Mouse (Mus musculus) cerebellum, adult 2 months (tissue): Measurements from ENCODE around the gene Prdm5. TPM values are rescaled to one million over a fixed set of nuclear protein-coding genes. Genes with fewer than 3 reads are reported as not detected.

Experiments used
- DNase-seq, 2 experiments: peaks; one replicate each; pipeline ENCODE4 v3.0.0; 2021
- H3K27ac ChIP-seq: fragments of 200-500 bp; 2 replicates; pipeline ENCODE4 v1.5.1; 2012; ENCODE audit warnings: low read length, control low read depth, inconsistent platforms; ENCODE audit not compliant: insufficient read depth
- H3K27me3 ChIP-seq: fragments of 200-500 bp; 2 replicates; pipeline ENCODE4 v1.6.1; 2012; ENCODE audit warnings: inconsistent platforms, mild to moderate bottlenecking, low read length, moderate library complexity; ENCODE audit not compliant: control insufficient read depth, insufficient read depth
- H3K4me1 ChIP-seq: fragments of 200-500 bp; 2 replicates; pipeline ENCODE4 v1.6.1; 2011; ENCODE audit warnings: low read length; ENCODE audit not compliant: control insufficient read depth, insufficient read depth
- H3K4me3 ChIP-seq: fragments of 200-500 bp; replicated peaks from 2 replicates; pipeline ENCODE3; 2011; ENCODE audit warnings: mild to moderate bottlenecking, low read depth, low read length, control low read depth; ENCODE audit not compliant: insufficient read depth
- CTCF ChIP-seq: fragments of 200-500 bp; IDR thresholded peaks from 2 replicates; pipeline ENCODE4 v1.5.1; 2011; ENCODE audit warnings: low read depth, mild to moderate bottlenecking, control low read depth, low read length, moderate library complexity, borderline replicate concordance; ENCODE audit not compliant: insufficient read depth
- POLR2A ChIP-seq: fragments of 200-500 bp; IDR thresholded peaks from 2 replicates; pipeline ENCODE4 v1.6.1; 2011; ENCODE audit warnings: low read length, control low read depth, borderline replicate concordance; ENCODE audit not compliant: insufficient read depth
- WGBS: fragments of 180-500 bp; shearing (Covaris S2); methylation state at CpG from one replicate; pipeline ENCODE4 v1.1.7; 2018; 5-methylcytosine and 5-hydroxymethylcytosine counted together
- polyA plus RNA-seq: library from polyadenylated mRNA; depleted of rRNA; stranded (reverse); fragments of >200 nt; gene quantifications from 2 replicates; pipeline ENCODE4 v1.2.3, GENCODE M21; 2012

The Prdm5 gene
- polyA plus RNA-seq, 1 experiment, result 5.1 TPM

GRCm38 (mm10) chr6:65765057-65765456 is 13.7 kb upstream of the Prdm5 start:
- no peaks in the 10 kb centered on the region for H3K27me3 ChIP-seq
- 11% methylated on average over 8 of the region's 8 CpGs for WGBS
- H3K27ac ChIP-seq, result no peak overlapping the region
- H3K4me3 ChIP-seq, result no peak overlapping the region
- TF ChIP-seq CTCF (no peak), POLR2A (no peak)
- no peak for DNase-seq
- no peaks in the 10 kb centered on the region for H3K4me1 ChIP-seq

GRCm38 (mm10) chr6:65765752-65766397 is 12.9 kb upstream of the Prdm5 start:
- no peaks in the 10 kb centered on the region for H3K27me3 ChIP-seq
- 91% methylated on average over 13 of the region's 13 CpGs for WGBS
- DNase-seq, result no peak

GRCm38 (mm10) chr6:65767911-65768310 is 10.9 kb upstream of the Prdm5 start:
- Histone ChIP-seq H3K4me3 (no peak overlapping the region), H3K4me1 (no peaks in the 10 kb centered on the region), H3K27me3 (no peaks in the 10 kb centered on the region), H3K27ac (no peak overlapping the region)
- TF ChIP-seq POLR2A, result no peak
- TF ChIP-seq CTCF, result no peak
- 91% methylated on average over 5 of the region's 5 CpGs for WGBS
- no peak for DNase-seq

More at GRCm38 (mm10) chr6:65765752-65766397, 12.9 kb upstream of the Prdm5 start:
- Histone ChIP-seq H3K4me1 (no peaks in the 10 kb centered on the region), H3K4me3 (no peak overlapping the region), H3K27ac (no peak overlapping the region)
- no peak for TF ChIP-seq CTCF
- TF ChIP-seq POLR2A, result no peak

- no peak for TF ChIP-seq POLR2A
- no peak for TF ChIP-seq CTCF
- Histone ChIP-seq H3K4me1 (no peaks in the 10 kb centered on the region), H3K27me3 (no peaks in the 10 kb centered on the region), H3K4me3 (no peak overlapping the region), H3K27ac (no peak overlapping the region)
- DNase-seq, result no peak
- WGBS, result 94% methylated on average over 4 of the region's 4 CpGs
Measured at GRCm38 (mm10) chr6:65773566-65773965, 5.2 kb upstream of the Prdm5 start.

GRCm38 (mm10) chr6:65779689-65780233 is 973 bp downstream of the Prdm5 start:
- Histone ChIP-seq H3K27me3 (no peaks in the 10 kb centered on the region), H3K4me1 (no peaks in the 10 kb centered on the region), H3K4me3 (no peak overlapping the region), H3K27ac (no peak overlapping the region)
- TF ChIP-seq POLR2A, result no peak
- TF ChIP-seq CTCF, result no peak
- 83% methylated on average over 4 of the region's 4 CpGs for WGBS
- DNase-seq, result no peak

GRCm38 (mm10) chr6:65781441-65781840 is 2.7 kb downstream of the Prdm5 start:
- Histone ChIP-seq H3K27ac (no peak overlapping the region), H3K4me1 (no peaks in the 10 kb centered on the region), H3K4me3 (no peak overlapping the region), H3K27me3 (no peaks in the 10 kb centered on the region)
- no peak for DNase-seq
- 96% methylated on average over 7 of the region's 7 CpGs for WGBS
- TF ChIP-seq CTCF (no peak), POLR2A (no peak)

- WGBS, result 94% methylated on average over 1 of the region's 1 CpGs
- no peaks in the 10 kb centered on the region for H3K27me3 ChIP-seq
- no peak for DNase-seq
- H3K4me1 ChIP-seq, result no peaks in the 10 kb centered on the region
- H3K4me3 ChIP-seq, result no peak overlapping the region
- no peak overlapping the region for H3K27ac ChIP-seq
- TF ChIP-seq CTCF, result no peak
- no peak for TF ChIP-seq POLR2A
Measured at GRCm38 (mm10) chr6:65783670-65784069, 4.9 kb downstream of the Prdm5 start.

- Histone ChIP-seq H3K27me3 (no peaks in the 10 kb centered on the region), H3K4me3 (no peak overlapping the region), H3K27ac (no peak overlapping the region), H3K4me1 (no peaks in the 10 kb centered on the region)
- WGBS, result 52% methylated on average over 2 of the region's 2 CpGs
- TF ChIP-seq CTCF (no peak), POLR2A (no peak)
- no peak for DNase-seq
Measured at GRCm38 (mm10) chr6:65792923-65793322, 14.1 kb downstream of the Prdm5 start.
